Mouse (Mus musculus) liver, embryonic 15.5 days (tissue): ENCODE results near the gene Lgr6. TPM values are rescaled to one million over a fixed set of nuclear protein-coding genes. Genes with fewer than 3 reads are reported as not detected.

ENCODE experiments used
- ATAC-seq: fragments of 200-750 bp; cut with Nextera tagmentation; 2 replicates; pipeline ENCODE4 v1.8.0; 2017; ENCODE audit warnings: moderate number of reproducible peaks, mild to moderate bottlenecking, moderate library complexity; ENCODE audit not compliant: insufficient read depth
- H3K27ac ChIP-seq: fragments of 300-500 bp; sonication (generic); replicated peaks from 2 replicates; pipeline ENCODE4 v1.5.1; 2015; ENCODE audit warnings: mild to moderate bottlenecking, inconsistent platforms
- H3K27me3 ChIP-seq: fragments of 300-500 bp; sonication (generic); 2 replicates; pipeline ENCODE4 v1.6.1; 2015; ENCODE audit warnings: mild to moderate bottlenecking, inconsistent platforms
- H3K36me3 ChIP-seq: fragments of 300-500 bp; sonication (generic); replicated peaks from 2 replicates; pipeline ENCODE4 v1.6.1; 2015; ENCODE audit warnings: moderate library complexity, mild to moderate bottlenecking, inconsistent platforms
- H3K4me1 ChIP-seq: fragments of 300-500 bp; sonication (generic); replicated peaks from 2 replicates; pipeline ENCODE4 v1.6.1; 2015; ENCODE audit warnings: inconsistent platforms
- H3K4me2 ChIP-seq: fragments of 300-500 bp; sonication (generic); 2 replicates; pipeline ENCODE4 v1.6.1; 2015; ENCODE audit warnings: moderate library complexity, mild to moderate bottlenecking, inconsistent platforms
- H3K4me3 ChIP-seq: fragments of 300-500 bp; sonication (generic); replicated peaks from 2 replicates; pipeline ENCODE4 v1.5.1; 2015; ENCODE audit warnings: mild to moderate bottlenecking, inconsistent platforms
- H3K9ac ChIP-seq: fragments of 300-500 bp; sonication (generic); 2 replicates; pipeline ENCODE4 v1.6.1; 2015; ENCODE audit warnings: moderate library complexity, mild to moderate bottlenecking, inconsistent platforms
- H3K9me3 ChIP-seq: fragments of 300-500 bp; sonication (generic); replicated peaks from 2 replicates; pipeline ENCODE4 v1.6.1; 2016; ENCODE audit warnings: inconsistent platforms
- WGBS: fragments of 180-500 bp; shearing (Covaris S2); methylation state at CpG from one replicate; pipeline ENCODE4 v1.1.7; 2015; ENCODE audit warnings: mixed read lengths; ENCODE audit not compliant: insufficient replicate concordance; 5-methylcytosine and 5-hydroxymethylcytosine counted together
- polyA plus RNA-seq: library from polyadenylated mRNA; unstranded; fragments of >200 nt; fragmentation: Nextera tagmentation; extraction: Ambion mirVana; gene quantifications from 2 replicates; pipeline ENCODE4 v1.2.1, GENCODE M21; 2015

Lgr6 gene
- polyA plus RNA-seq, 1 experiment from 2014 or later, result 0.18 TPM

GRCm38 (mm10) chr1:135036297-135036696 is 68.8 kb downstream of the Lgr6 start:
- ATAC-seq, result no peak
- Histone ChIP-seq H3K27ac (no peak overlapping the region), H3K36me3 (no peaks in the 10 kb centered on the region), H3K4me3 (no peak overlapping the region), H3K4me2 (no peak overlapping the region), H3K27me3 (0 out of 2 replicates have a peak, but pooled peaks cover 3% of the 10 kb centered on the region), H3K4me1 (no peaks in the 10 kb centered on the region), H3K9me3 (no peaks in the 10 kb centered on the region), H3K9ac (no peak overlapping the region)
- 37% methylated on average over 5 of the region's 5 CpGs for WGBS

- no peak for ATAC-seq
- H3K9me3 ChIP-seq, result no peaks in the 10 kb centered on the region
- no peak overlapping the region for H3K9ac ChIP-seq
- 0 out of 2 replicates have a peak, but pooled peaks cover under 1% of the 10 kb centered on the region for H3K27me3 ChIP-seq
- H3K4me2 ChIP-seq, result no peak overlapping the region
- no peak overlapping the region for H3K27ac ChIP-seq
- H3K4me1 ChIP-seq, result no peaks in the 10 kb centered on the region
- no peaks in the 10 kb centered on the region for H3K36me3 ChIP-seq
- 46% methylated on average over 8 of the region's 8 CpGs for WGBS
- H3K4me3 ChIP-seq, result no peak overlapping the region
Measured at GRCm38 (mm10) chr1:135032658-135033057, 72.4 kb downstream of the Lgr6 start.

GRCm38 (mm10) chr1:135030121-135030520 is 75.0 kb downstream of the Lgr6 start:
- Histone ChIP-seq H3K9ac (no peak overlapping the region), H3K4me2 (no peak overlapping the region), H3K4me1 (no peaks in the 10 kb centered on the region), H3K27ac (no peak overlapping the region), H3K27me3 (no peaks in the 10 kb centered on the region), H3K36me3 (no peaks in the 10 kb centered on the region), H3K4me3 (no peak overlapping the region), H3K9me3 (no peaks in the 10 kb centered on the region)
- ATAC-seq, result no peak
- WGBS, result 50% methylated on average over 2 of the region's 2 CpGs

- H3K4me2 ChIP-seq, result no peak overlapping the region
- no peak overlapping the region for H3K9ac ChIP-seq
- no peak for ATAC-seq
- H3K9me3 ChIP-seq, result no peaks in the 10 kb centered on the region
- WGBS, result 40% methylated on average over 1 of the region's 1 CpGs
- no peak overlapping the region for H3K27ac ChIP-seq
- no peaks in the 10 kb centered on the region for H3K27me3 ChIP-seq
- H3K4me3 ChIP-seq, result no peak overlapping the region
- H3K4me1 ChIP-seq, result no peaks in the 10 kb centered on the region
- H3K36me3 ChIP-seq, result no peaks in the 10 kb centered on the region
Measured at GRCm38 (mm10) chr1:135026275-135026674, 78.8 kb downstream of the Lgr6 start.

GRCm38 (mm10) chr1:135023583-135023982 is 81.5 kb downstream of the Lgr6 start:
- no peak overlapping the region for H3K4me2 ChIP-seq
- WGBS, result 41% methylated on average over 1 of the region's 1 CpGs
- no peak overlapping the region for H3K4me3 ChIP-seq
- no peak for ATAC-seq
- H3K9me3 ChIP-seq, result no peaks in the 10 kb centered on the region
- H3K4me1 ChIP-seq, result no peaks in the 10 kb centered on the region
- H3K36me3 ChIP-seq, result no peaks in the 10 kb centered on the region
- no peak overlapping the region for H3K9ac ChIP-seq
- H3K27me3 ChIP-seq, result no peaks in the 10 kb centered on the region
- no peak overlapping the region for H3K27ac ChIP-seq

GRCm38 (mm10) chr1:135021936-135022335 is 83.1 kb downstream of the Lgr6 start:
- H3K4me1 ChIP-seq, result no peaks in the 10 kb centered on the region
- H3K9me3 ChIP-seq, result no peaks in the 10 kb centered on the region
- H3K36me3 ChIP-seq, result no peaks in the 10 kb centered on the region
- no peak overlapping the region for H3K4me2 ChIP-seq
- no peak overlapping the region for H3K4me3 ChIP-seq
- no peaks in the 10 kb centered on the region; the same call in 1 of the 2 replicates for H3K27me3 ChIP-seq
- H3K27ac ChIP-seq, result no peak overlapping the region
- no peak overlapping the region for H3K9ac ChIP-seq
- no peak for ATAC-seq
- 64% methylated on average over 5 of the region's 5 CpGs for WGBS

GRCm38 (mm10) chr1:135020970-135021369 is 84.1 kb downstream of the Lgr6 start:
- no peak overlapping the region for H3K4me3 ChIP-seq
- no peaks in the 10 kb centered on the region for H3K9me3 ChIP-seq
- no peak overlapping the region for H3K27ac ChIP-seq
- no peak overlapping the region for H3K9ac ChIP-seq
- H3K36me3 ChIP-seq, result no peaks in the 10 kb centered on the region
- H3K27me3 ChIP-seq, result no peaks in the 10 kb centered on the region; the same call in 1 of the 2 replicates
- no peaks in the 10 kb centered on the region for H3K4me1 ChIP-seq
- no peak for ATAC-seq
- 19% methylated on average over 5 of the region's 5 CpGs for WGBS
- no peak overlapping the region for H3K4me2 ChIP-seq

GRCm38 (mm10) chr1:135020281-135020940 is 84.7 kb downstream of the Lgr6 start:
- no peak overlapping the region for H3K4me3 ChIP-seq
- no peaks in the 10 kb centered on the region for H3K4me1 ChIP-seq
- no peaks in the 10 kb centered on the region; the same call in 1 of the 2 replicates for H3K27me3 ChIP-seq
- ATAC-seq, result no peak
- no peaks in the 10 kb centered on the region for H3K36me3 ChIP-seq
- no peak overlapping the region for H3K9ac ChIP-seq
- no peak overlapping the region for H3K4me2 ChIP-seq
- no peaks in the 10 kb centered on the region for H3K9me3 ChIP-seq
- no peak overlapping the region for H3K27ac ChIP-seq
- WGBS, result 56% methylated on average over 5 of the region's 5 CpGs

GRCm38 (mm10) chr1:135019775-135020167 is 85.3 kb downstream of the Lgr6 start:
- Histone ChIP-seq H3K27me3 (peaks cover under 1% of the 10 kb centered on the region; the same call in 1 of the 2 replicates), H3K36me3 (no peaks in the 10 kb centered on the region), H3K4me2 (no peak overlapping the region), H3K27ac (no peak overlapping the region), H3K9me3 (no peaks in the 10 kb centered on the region), H3K4me1 (no peaks in the 10 kb centered on the region), H3K9ac (no peak overlapping the region), H3K4me3 (no peak overlapping the region)
- 63% methylated on average over 4 of the region's 4 CpGs for WGBS
- ATAC-seq, result no peak

GRCm38 (mm10) chr1:135019087-135019774 is 85.8 kb downstream of the Lgr6 start:
- Histone ChIP-seq H3K27ac (no peak overlapping the region), H3K36me3 (no peaks in the 10 kb centered on the region), H3K9ac (no peak overlapping the region), H3K9me3 (no peaks in the 10 kb centered on the region), H3K4me2 (no peak overlapping the region), H3K4me3 (no peak overlapping the region), H3K4me1 (no peaks in the 10 kb centered on the region), H3K27me3 (peaks cover 6% of the 10 kb centered on the region; the same call in 1 of the 2 replicates)
- ATAC-seq, result no peak
- WGBS, result 20% methylated on average over 13 of the region's 13 CpGs

- Histone ChIP-seq H3K4me1 (no peaks in the 10 kb centered on the region), H3K9ac (no peak overlapping the region), H3K27me3 (peaks cover 6% of the 10 kb centered on the region; the same call in 1 of the 2 replicates), H3K9me3 (no peaks in the 10 kb centered on the region), H3K4me3 (no peak overlapping the region), H3K36me3 (no peaks in the 10 kb centered on the region), H3K27ac (no peak overlapping the region), H3K4me2 (no peak overlapping the region)
- ATAC-seq, result no peak
- 64% methylated on average over 2 of the region's 2 CpGs for WGBS
Measured at GRCm38 (mm10) chr1:135017656-135018015, 87.4 kb downstream of the Lgr6 start.
